Mouse (Mus musculus) liver, embryonic 16.5 days (tissue): ENCODE results near the gene Kcnq5. TPM values are rescaled to one million over a fixed set of nuclear protein-coding genes. Genes with fewer than 3 reads are reported as not detected.

Source experiments
- ATAC-seq: fragments of 200-750 bp; cut with Nextera tagmentation; 2 replicates; pipeline ENCODE4 v1.8.0; 2017; ENCODE audit warnings: low read depth, mild to moderate bottlenecking, moderate number of reproducible peaks, moderate library complexity
- H3K27ac ChIP-seq: fragments of 300-500 bp; sonication (generic); 2 replicates; pipeline ENCODE4 v1.5.1; 2014; ENCODE audit warnings: mild to moderate bottlenecking, low read length
- H3K27me3 ChIP-seq: fragments of 300-500 bp; sonication (generic); 2 replicates; pipeline ENCODE4 v1.6.1; 2014; ENCODE audit warnings: low read depth, low read length, mixed read lengths; ENCODE audit not compliant: control insufficient read depth, insufficient read depth
- H3K36me3 ChIP-seq: fragments of 300-500 bp; sonication (generic); 2 replicates; pipeline ENCODE4 v1.6.1; 2014; ENCODE audit warnings: mild to moderate bottlenecking; ENCODE audit not compliant: control insufficient read depth, insufficient read depth
- H3K4me1 ChIP-seq: fragments of 300-500 bp; sonication (generic); 2 replicates; pipeline ENCODE4 v1.6.1; 2014; ENCODE audit warnings: low read depth, low read length, mixed read lengths; ENCODE audit not compliant: control insufficient read depth
- H3K4me2 ChIP-seq: fragments of 300-500 bp; sonication (generic); 2 replicates; pipeline ENCODE4 v1.6.1; 2014; ENCODE audit warnings: low read depth, low read length, mixed read lengths
- H3K4me3 ChIP-seq: fragments of 300-500 bp; sonication (generic); 2 replicates; pipeline ENCODE4 v1.5.1; 2014; ENCODE audit warnings: low read depth, mild to moderate bottlenecking, low read length
- H3K9ac ChIP-seq: fragments of 300-500 bp; sonication (generic); 2 replicates; pipeline ENCODE4 v1.6.1; 2014; ENCODE audit warnings: low read depth, low read length
- H3K9me3 ChIP-seq: fragments of 300-500 bp; sonication (generic); replicated peaks from 2 replicates; pipeline ENCODE4 v1.6.1; 2016; ENCODE audit warnings: low read length; ENCODE audit not compliant: control insufficient read depth
- WGBS: fragments of 180-500 bp; shearing (Covaris S2); extraction: QIAGEN DNeasy Blood & Tissue Kit; methylation state at CpG from one replicate; pipeline ENCODE4 v1.1.7; 2014; ENCODE audit not compliant: insufficient replicate concordance; 5-methylcytosine and 5-hydroxymethylcytosine counted together
- polyA plus RNA-seq: library from polyadenylated mRNA; unstranded; fragments of >200 nt; fragmentation: Nextera tagmentation; extraction: Ambion mirVana; gene quantifications from 2 replicates; pipeline ENCODE4 v1.2.1, GENCODE M21; 2015

The Kcnq5 gene
- polyA plus RNA-seq, 1 experiment from 2014 or later, result 0.17 TPM

DNA sequence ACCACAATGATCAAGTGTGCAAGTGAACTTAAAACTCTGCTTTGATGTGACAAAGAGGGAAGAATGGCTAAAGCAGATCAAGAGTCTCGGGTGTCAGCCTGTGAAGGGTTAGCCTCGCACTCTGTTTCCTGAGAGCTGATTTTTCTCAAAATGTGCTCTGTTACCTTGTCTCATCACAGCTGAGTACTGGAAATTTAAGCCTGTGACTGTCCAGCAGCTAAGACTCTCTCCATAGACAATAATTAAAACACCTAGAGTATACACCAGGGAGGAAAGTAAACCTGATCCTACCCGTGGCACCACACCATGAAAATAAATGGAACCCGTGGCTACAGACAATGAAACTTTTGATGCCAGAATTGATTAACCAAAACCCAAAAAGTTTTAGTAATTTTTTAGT is 90.9 kb downstream of the Kcnq5 start:
- Histone ChIP-seq H3K4me3 (no peak overlapping the region), H3K27ac (no peak overlapping the region), H3K36me3 (no peaks in the 10 kb centered on the region), H3K4me2 (no peak overlapping the region), H3K9ac (no peak overlapping the region), H3K27me3 (no peaks in the 10 kb centered on the region), H3K4me1 (no peaks in the 10 kb centered on the region), H3K9me3 (no peaks in the 10 kb centered on the region)
- 59% methylated on average over 4 of the region's 4 CpGs for WGBS
- ATAC-seq, result no peak

DNA sequence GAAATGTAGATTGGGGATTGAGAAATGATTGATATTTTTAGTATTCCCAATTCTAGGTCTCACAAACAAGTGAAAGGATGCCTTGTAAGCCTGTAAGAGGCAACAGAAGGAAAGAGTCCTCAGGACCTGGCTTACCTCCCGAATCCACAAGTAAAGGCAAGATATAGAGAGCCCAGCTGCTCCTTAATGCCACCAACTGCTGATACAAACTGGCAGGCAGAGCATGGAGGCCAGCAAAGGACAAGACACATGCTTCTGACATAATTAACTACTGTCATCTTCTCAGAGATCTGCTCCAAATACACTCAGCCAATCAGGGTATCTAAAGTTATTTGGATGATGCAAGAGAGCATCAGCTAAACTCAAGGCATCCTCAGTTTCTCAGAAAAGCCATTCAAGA is 93.3 kb downstream of the Kcnq5 start:
- Histone ChIP-seq H3K4me2 (no peak overlapping the region), H3K36me3 (no peaks in the 10 kb centered on the region), H3K9me3 (no peaks in the 10 kb centered on the region), H3K27me3 (no peaks in the 10 kb centered on the region), H3K9ac (no peak overlapping the region), H3K4me1 (no peaks in the 10 kb centered on the region), H3K4me3 (no peak overlapping the region), H3K27ac (no peak overlapping the region)
- no peak for ATAC-seq
- WGBS, result 43% methylated on average over 1 of the region's 1 CpGs

DNA sequence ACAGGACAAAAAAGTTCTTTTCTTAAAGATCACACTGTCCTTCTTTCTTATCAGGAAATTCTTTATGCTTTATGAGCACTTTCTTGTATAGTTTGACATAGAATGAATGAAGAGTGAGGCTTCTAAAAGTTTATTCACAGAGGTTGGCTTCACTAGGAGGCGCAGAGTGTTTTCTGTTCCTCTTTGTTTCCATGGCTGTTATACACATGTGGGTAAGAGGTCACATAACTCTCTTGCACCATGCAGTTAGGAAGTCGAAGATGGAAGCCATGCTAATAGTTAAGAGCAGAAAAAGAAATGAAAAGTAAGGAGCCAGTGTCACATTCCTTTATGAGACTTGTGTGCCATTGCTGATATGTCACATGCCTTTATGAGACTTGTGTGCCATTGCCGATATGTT is 105.3 kb downstream of the Kcnq5 start:
- no peak for ATAC-seq
- Histone ChIP-seq H3K36me3 (no peaks in the 10 kb centered on the region), H3K9me3 (no peaks in the 10 kb centered on the region), H3K4me1 (no peaks in the 10 kb centered on the region), H3K4me2 (no peak overlapping the region), H3K9ac (no peak overlapping the region), H3K27ac (no peak overlapping the region), H3K4me3 (no peak overlapping the region), H3K27me3 (no peaks in the 10 kb centered on the region)
- WGBS, result 59% methylated on average over 3 of the region's 3 CpGs

DNA sequence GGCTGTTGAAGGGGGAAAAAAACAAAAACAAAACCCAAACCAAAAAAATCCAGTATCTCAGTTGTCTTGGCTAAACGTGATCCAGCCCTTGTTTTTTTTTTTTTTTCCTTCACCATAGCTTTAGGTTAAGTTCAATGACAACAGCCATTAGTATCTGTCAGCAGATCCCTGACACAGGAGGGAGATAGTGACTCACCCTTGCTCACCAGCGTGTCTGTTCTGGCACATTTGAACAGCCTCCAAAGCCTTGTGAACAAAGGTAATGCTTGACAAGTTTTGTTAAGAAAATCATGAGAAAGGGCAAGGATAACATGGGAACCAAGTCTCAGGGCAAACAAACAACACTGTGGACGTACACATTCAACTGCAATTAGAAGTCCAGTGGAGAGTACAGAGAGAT is 123.2 kb downstream of the Kcnq5 start:
- no peaks in the 10 kb centered on the region for H3K27me3 ChIP-seq
- H3K9me3 ChIP-seq, result no peaks in the 10 kb centered on the region
- no peak for ATAC-seq
- WGBS, result 39% methylated on average over 3 of the region's 3 CpGs
- H3K4me1 ChIP-seq, result no peaks in the 10 kb centered on the region
- no peaks in the 10 kb centered on the region for H3K36me3 ChIP-seq
- H3K27ac ChIP-seq, result no peak overlapping the region
- no peak overlapping the region for H3K9ac ChIP-seq
- H3K4me3 ChIP-seq, result no peak overlapping the region
- no peak overlapping the region for H3K4me2 ChIP-seq

DNA sequence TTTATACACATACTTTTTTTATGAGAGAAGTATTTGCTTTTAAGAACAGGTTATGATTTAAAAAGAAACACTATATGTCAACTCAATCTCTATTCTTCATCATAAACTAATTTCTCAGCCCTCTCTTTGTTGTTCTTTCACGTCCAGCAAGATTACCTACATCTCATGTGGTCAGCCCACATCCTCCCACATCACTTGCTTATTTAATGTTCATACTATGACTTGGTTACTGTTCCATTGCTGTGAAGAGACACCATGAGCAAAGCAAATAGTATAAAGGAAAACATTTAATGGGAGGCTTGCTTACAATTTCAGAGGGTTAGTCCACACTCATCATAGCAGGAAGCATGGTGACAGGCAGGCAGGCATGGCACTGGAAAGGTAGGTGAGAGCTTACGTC is 124.4 kb downstream of the Kcnq5 start:
- Histone ChIP-seq H3K27ac (no peak overlapping the region), H3K36me3 (no peaks in the 10 kb centered on the region), H3K4me3 (no peak overlapping the region), H3K9ac (no peak overlapping the region), H3K4me1 (no peaks in the 10 kb centered on the region), H3K27me3 (no peaks in the 10 kb centered on the region), H3K4me2 (no peak overlapping the region), H3K9me3 (no peaks in the 10 kb centered on the region)
- no peak for ATAC-seq
- 48% methylated on average over 2 of the region's 2 CpGs for WGBS

DNA sequence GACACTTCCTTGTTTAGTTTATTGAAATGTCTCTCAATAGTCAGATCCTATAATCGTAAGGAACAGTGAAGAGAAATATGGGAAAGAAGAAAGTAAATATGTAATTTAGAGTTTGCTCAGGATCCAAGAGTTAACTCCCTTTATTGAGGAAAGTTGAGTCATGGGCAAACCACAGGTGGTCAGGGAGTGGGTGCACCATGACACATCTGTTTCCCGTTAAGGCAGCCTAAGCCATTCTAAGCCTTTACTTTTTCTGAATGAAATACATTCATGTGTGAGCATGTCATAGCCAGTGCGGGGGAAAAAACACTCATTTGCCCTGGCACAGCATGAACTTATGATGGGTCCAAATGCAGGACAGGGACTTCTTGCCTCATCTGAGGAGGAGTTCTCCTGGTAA is 125.4 kb downstream of the Kcnq5 start:
- H3K4me1 ChIP-seq, result no peaks in the 10 kb centered on the region
- H3K9ac ChIP-seq, result no peak overlapping the region
- no peak overlapping the region for H3K4me3 ChIP-seq
- H3K27me3 ChIP-seq, result no peaks in the 10 kb centered on the region
- no peaks in the 10 kb centered on the region for H3K9me3 ChIP-seq
- WGBS, result 51% methylated on average over 3 of the region's 3 CpGs
- no peak for ATAC-seq
- H3K4me2 ChIP-seq, result no peak overlapping the region
- H3K27ac ChIP-seq, result no peak overlapping the region
- no peaks in the 10 kb centered on the region for H3K36me3 ChIP-seq

DNA sequence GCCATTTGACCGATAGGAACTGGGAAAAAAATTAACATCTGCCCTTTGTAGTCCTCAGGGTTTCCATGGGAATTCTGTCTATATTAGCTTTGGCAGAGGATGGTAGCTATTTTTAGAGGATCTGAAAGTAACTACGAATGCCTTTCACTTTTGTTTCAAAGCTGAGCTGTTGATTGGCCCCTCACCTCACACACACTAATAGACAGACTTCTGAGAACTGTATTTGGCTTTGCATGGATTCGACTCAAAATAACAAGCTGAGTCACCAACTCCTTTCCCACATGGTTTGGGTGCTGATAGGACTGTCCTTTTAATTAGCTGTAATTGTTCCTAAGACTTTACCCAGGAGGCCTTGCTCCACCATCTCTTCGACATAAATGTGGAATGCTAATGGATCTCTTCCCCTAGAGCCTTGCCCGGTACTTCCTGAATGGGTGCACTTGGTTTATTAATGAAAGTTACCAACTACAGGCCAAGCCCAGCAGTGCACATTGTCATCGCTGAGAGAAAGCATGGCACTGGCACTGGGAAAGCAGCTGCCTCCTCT is 131.8 kb downstream of the Kcnq5 start:
- H3K27ac ChIP-seq, result no peak overlapping the region
- H3K9ac ChIP-seq, result no peak overlapping the region
- 56% methylated on average over 6 of the region's 6 CpGs for WGBS
- H3K36me3 ChIP-seq, result no peaks in the 10 kb centered on the region
- H3K9me3 ChIP-seq, result no peaks in the 10 kb centered on the region
- H3K4me3 ChIP-seq, result no peak overlapping the region
- no peak for ATAC-seq
- no peak overlapping the region for H3K4me2 ChIP-seq
- no peaks in the 10 kb centered on the region for H3K27me3 ChIP-seq
- H3K4me1 ChIP-seq, result no peaks in the 10 kb centered on the region

DNA sequence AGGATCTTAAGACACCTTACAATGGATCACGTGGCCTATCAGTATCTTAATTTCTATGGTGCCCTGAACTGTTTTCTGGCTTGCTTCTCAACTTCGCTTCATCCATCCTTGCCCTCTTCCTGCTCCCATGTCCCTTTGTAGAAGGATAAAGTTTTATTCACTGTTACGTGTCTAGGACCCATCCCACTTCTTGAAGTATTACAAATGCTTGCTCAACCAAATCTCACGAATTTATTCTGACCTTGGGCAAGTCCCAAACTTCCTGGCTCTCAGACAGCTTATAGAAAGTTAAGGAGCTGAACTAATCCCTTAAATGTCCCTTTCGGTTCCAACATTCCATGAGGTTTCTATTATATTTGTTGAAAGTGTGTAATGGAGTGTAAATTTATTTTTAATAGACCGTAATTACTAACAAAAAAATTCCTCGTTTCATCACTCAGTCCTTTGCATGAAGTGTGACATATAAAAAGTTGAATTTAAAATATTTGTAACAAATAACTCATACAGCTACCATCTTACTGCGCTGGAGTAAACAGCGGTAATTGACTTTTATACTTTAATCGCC is 141.6 kb downstream of the Kcnq5 start:
- H3K4me3 ChIP-seq, result no peak overlapping the region
- ATAC-seq, result no peak
- WGBS, result 66% methylated on average over 10 of the region's 10 CpGs
- H3K4me1 ChIP-seq, result no peaks in the 10 kb centered on the region
- H3K4me2 ChIP-seq, result no peak overlapping the region
- no peak overlapping the region for H3K27ac ChIP-seq
- H3K27me3 ChIP-seq, result no peaks in the 10 kb centered on the region
- no peaks in the 10 kb centered on the region for H3K36me3 ChIP-seq
- H3K9me3 ChIP-seq, result no peaks in the 10 kb centered on the region
- no peak overlapping the region for H3K9ac ChIP-seq

DNA sequence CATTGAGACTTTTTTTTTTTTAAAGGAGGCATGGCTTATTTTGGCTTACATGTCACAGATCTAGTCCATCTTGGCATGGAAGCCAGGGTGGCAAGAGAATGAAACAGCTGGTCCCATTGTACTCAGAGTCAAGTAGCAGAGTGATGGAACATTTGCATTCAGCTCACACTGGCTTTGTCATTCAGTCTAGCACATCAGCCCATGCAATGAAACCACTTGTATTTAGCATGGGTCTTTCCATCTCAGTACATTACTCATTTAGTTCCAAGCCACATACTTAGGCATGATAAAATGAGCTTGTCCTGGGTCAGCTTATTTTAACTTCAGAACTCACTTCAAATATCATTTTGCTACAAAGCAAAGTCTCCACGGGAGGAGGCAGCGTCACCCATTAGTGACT is 156.7 kb downstream of the Kcnq5 start:
- Histone ChIP-seq H3K4me3 (no peak overlapping the region), H3K36me3 (no peaks in the 10 kb centered on the region), H3K4me2 (no peak overlapping the region), H3K9me3 (no peaks in the 10 kb centered on the region), H3K27ac (no peak overlapping the region), H3K27me3 (no peaks in the 10 kb centered on the region), H3K9ac (no peak overlapping the region), H3K4me1 (no peaks in the 10 kb centered on the region)
- no peak for ATAC-seq
- WGBS, result 72% methylated on average over 2 of the region's 2 CpGs
